Mouse (Mus musculus): ENCODE data around the gene Barx2.
A peak's percentile ranks its signal among the peaks of the same experiment; 100 is the strongest.
"Not testable (repeated sequence)": the region's sequence is repeated elsewhere in the genome, so short reads cannot be mapped to it uniquely, and the experiment has no call there.

The Barx2 gene

GRCm38 (mm10) chr9:31912921-31913738 is at the start of gene Barx2:
Barx2 (minus strand) TSS chr9:31913462.
- DNase-seq = peak; percentile 76

- DNase-seq = no peak
Measured at GRCm38 (mm10) chr9:31962265-31962664, 49.0 kb upstream of the Barx2 start.

- no peak for DNase-seq
Measured at GRCm38 (mm10) chr9:31960488-31960887, 47.2 kb upstream of the Barx2 start.

DNA sequence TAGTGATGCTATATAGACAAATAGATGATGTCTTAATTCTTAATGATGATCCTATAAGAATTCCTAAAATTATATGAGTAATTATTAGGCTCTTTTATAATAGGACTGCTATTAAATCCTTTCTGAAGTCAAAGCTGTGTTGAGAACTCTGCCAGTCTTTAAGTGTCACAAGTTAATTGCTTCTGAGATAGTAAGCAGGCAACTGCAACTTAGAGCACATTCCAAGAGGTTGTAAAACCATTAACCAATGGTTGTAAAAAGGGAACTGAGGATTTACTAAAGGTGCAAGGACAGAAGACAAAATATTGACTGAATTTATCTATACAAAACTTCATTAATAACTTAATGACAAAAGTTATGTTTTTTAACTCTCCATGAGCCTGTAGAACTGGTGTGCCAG is 44.9 kb upstream of the Barx2 start:
- no peak for DNase-seq

GRCm38 (mm10) chr9:31950506-31950905 is 37.2 kb upstream of the Barx2 start:
- no peak for DNase-seq

DNA sequence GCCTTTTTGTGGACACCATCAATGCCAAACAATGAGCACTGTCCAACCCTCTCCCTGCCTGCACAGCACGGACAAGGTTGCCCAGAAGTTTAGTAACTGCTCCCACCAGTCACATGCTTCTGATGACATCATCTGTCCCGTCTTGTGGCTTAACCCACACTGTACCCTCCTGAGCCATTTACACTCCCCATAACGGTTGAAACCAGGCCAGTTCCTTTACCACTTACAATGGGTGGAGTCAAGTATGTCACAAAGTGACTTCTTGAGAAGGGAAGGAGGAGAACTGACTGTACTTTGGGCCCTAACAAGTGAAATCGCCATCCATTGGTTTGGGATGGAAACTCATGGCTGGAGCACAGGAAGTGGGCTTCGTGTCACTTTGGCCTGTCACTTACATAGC is 35.8 kb upstream of the Barx2 start:
- DNase-seq = no peak

DNA sequence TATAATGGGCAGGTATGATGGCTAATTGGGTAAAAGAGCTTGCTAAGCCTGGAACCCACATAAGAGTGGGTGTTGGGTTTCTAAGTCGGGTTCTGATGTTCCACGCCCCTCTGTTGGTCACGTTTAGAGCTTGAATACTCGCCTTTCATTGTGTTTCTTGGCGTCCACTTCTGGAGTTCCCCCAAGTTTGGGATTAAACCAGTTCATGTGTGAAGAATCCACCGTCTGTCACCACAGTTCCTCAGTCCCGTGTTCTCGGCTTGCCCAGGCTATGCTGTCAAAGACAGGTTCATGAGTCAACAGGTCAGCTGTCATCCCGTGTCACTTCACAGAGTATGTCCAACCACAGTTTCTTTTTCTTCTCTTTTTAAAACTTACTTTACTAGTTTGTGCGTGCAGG is 33.8 kb upstream of the Barx2 start:
- DNase-seq = no peak

DNA sequence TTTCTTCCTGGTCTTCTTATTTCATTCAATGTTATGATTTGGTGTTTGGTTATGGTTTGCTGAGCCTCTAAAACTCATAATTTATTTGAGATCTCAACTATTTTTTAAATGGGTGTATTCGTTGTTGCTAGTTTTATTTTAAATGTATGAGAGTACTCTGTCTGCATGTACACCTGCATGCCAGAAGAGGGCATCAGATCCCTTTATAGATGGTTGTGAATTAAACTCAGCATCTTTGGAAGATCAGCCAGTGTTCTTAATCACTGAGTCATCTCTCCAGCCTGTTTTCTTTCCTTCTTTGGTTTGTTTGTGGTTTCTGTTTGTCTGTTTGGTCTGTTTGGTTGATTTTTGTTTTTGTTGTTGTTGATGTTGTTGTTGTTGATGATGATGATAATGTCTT is 29.1 kb upstream of the Barx2 start:
- no peak for DNase-seq

- DNase-seq = not testable (repeated sequence)
Measured at GRCm38 (mm10) chr9:31936486-31936885, 23.2 kb upstream of the Barx2 start.

GRCm38 (mm10) chr9:31931691-31932090 is 18.4 kb upstream of the Barx2 start:
- no peak for DNase-seq

DNA sequence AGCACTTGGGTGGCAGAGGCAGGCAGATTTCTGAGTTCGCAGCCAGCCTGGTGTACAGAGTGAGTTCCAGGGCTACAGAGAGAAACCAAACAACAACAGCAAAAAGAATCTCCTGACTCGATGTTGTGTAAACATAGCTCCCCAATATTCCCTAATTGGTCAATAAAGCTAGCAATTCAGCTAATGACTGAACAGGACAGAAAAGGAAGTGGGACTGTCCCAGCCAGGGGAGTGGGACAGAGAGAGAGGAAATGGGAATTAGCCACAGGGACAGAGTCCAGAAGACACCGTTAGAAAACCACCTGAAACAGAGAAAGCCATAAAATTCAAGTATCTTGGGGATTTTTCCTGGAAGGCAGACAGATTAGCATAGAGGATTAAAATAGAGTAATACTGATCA is 18.0 kb upstream of the Barx2 start:
- DNase-seq = no peak

DNA sequence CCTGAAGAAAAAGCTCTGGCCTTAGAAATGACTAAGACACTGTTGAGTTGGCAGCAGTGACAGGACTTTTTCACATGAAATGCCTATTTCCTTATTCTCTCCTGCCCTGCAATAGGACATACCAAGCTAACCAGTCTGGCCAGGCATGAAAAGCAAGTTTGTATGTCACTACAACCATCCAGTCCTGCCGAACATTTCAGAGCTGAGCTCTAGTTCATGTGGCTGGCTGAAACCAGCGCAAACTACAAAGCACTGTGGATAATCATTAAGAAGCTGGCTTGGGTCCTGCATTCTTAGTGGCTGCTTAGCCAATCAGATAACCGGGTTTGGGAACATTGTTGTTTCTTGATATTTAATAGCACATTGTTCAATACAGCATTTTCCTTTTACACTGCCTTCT is 13.5 kb upstream of the Barx2 start:
- DNase-seq = no peak

DNA sequence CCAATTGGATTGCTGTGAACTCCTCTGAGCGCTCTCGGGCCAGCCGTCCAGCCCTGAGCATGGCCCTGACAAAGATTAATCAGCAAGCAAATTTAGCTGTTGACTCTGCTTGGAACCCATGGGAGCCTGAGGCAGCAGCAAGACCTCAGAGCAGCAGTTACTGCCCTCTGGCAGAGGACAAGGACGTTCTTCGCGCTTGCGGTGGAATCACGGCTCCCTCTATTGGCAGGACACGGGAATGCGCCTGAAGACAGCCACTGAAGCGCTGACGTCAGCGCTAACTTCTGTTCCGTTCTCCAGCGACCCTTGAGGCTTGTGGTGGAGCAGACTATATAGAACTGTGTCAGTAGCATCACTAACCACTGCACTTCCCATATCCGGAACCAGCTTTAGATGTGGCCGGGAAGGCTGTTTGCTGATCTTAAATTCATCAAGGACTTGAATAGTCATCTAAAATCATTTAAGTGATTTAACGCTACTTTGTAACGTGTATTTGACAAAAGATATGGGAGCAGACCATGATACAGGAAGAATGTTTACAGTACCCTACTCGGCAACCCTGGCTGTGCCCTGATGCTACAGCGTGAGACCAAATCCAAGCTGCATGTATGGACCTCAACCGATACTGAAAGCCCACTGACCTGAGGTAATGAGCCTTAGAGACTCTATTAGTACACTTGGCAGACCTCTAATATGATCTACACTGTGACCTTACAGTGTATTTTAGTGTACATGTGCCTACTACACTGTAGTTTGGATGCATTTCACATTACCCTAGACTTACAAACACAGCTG is 12.8 kb upstream of the Barx2 start:
- peak; percentile 86 for DNase-seq

- no peak for DNase-seq
Measured at GRCm38 (mm10) chr9:31923529-31923928, 10.3 kb upstream of the Barx2 start.

DNA sequence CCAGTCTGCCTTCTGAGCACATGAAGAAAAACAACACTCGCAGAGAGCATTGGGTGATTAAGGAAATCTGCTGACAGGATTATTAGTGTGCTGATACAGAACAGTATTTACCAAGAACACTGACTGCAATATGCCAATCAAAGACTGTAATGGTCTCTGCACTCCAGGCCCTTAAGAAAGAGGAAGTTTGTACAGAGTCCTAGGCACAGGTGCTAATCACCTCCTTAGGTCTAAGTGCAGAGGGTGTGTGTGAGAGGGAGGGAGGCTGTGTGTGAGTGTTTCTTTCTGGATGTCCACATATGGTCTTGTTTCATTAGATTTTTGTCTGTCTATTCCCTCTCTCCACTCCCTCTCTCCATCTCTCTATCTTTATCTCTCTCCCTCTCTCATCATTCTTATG is 6.5 kb upstream of the Barx2 start:
- no peak for DNase-seq

- DNase-seq = no peak
Measured at GRCm38 (mm10) chr9:31916421-31916820, 3.2 kb upstream of the Barx2 start.

GRCm38 (mm10) chr9:31914871-31915270 is 1.6 kb upstream of the Barx2 start:
- DNase-seq = peak; percentile 9

GRCm38 (mm10) chr9:31913739-31914591 is 703 bp upstream of the Barx2 start:
- DNase-seq = peak; percentile 8

DNA sequence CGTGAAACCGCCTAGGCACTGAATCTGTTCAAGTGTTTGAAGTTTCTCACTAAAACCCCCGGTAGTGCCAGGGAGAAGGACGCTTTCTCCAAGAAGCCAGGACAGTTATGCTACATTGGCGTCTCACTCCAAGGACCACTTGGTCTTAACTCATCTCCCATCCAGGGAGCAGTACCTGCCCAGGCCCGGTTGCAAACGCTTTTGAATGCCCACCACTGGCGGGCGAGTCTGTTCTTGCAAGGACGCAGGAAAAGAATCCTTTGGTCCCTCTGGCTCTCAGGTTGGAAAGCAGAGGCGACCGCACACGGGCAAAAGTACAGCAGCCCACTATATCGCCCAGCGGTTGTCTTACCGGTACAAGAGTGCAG is 725 bp downstream of the Barx2 start:
- DNase-seq = no peak

DNA sequence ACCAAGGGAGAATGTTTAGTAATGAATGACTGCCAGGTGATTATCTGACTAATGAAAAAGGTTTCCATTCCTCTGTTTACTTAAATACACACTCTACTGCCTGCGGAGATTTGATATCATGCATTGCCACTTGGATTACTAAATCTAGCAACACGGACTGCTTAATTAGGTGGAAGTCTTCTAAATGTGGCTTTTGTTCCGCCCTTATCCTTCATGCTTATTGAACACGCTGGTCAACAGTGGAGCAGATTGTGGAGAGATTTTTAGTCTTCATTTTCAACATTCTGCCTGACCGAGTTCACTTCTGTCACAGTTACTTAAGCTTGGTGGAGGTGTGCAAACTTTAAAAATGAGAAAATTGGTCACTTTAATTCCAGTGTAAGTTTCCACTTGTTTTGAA is 3.0 kb downstream of the Barx2 start:
- DNase-seq = no peak

DNA sequence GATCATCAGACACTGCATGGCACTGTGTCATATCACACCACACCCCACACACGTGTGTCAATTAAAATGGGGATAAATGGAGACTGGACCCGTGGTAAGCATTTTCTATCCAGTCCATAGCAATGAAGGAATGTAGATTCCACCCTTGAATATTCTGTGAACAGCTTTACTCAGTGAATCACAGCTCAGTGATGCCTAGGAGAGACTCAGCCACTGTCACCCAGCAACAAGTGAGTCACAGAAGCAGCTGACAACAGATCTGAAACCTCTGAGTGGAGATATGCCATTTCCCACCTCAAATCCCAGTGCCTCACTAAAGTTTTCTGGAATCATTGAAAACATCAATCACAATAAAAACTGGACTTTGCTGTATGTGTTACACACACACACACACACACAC is 11.5 kb downstream of the Barx2 start:
- DNase-seq = no peak

GRCm38 (mm10) chr9:31894775-31895320 is 18.4 kb downstream of the Barx2 start:
- DNase-seq = no peak

GRCm38 (mm10) chr9:31888333-31888732 is 24.9 kb downstream of the Barx2 start:
- DNase-seq = no peak

Measured in right cerebral cortex, postnatal 14 days (tissue).